Mouse (Mus musculus): ENCODE results near the gene Fmnl3.

The Fmnl3 gene

DNA sequence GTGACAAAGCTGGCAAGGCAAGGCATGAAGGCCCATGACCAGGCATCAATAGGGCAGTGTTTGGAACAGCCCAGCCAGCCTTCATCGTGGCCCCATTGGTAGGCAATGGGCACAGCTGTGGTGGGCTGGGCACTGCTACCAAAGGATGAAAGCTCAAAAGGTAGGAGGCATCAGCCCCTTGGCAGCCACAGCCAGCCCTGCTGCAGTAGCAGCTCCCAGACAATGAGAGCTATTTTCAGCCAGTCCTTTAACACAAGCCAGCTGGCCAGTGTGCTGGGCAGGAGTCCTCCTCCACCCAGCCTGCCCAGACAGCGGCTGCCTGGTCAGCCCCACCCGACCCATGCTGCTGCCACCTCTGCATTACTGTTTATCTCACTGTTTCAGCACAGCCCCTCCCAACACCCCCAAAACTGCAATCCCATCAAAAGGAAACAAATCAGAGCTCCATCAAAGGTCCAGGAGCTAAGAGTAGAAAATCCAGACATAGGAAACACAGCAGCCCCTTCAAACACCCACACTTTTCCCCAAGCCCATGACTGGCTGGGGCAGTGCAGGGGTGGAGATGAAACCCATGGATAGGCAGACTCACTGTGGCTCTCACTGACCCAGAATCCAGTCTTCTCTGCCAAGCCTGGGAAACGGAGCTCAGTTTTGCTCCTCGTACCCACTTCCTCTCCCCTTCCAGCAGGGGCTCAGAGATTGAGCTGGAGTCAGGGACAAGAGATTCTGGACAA lies 26.7 kb downstream of the Fmnl3 start:
- no peak for DNase-seq (ENCODE audit: low spot score)

DNA sequence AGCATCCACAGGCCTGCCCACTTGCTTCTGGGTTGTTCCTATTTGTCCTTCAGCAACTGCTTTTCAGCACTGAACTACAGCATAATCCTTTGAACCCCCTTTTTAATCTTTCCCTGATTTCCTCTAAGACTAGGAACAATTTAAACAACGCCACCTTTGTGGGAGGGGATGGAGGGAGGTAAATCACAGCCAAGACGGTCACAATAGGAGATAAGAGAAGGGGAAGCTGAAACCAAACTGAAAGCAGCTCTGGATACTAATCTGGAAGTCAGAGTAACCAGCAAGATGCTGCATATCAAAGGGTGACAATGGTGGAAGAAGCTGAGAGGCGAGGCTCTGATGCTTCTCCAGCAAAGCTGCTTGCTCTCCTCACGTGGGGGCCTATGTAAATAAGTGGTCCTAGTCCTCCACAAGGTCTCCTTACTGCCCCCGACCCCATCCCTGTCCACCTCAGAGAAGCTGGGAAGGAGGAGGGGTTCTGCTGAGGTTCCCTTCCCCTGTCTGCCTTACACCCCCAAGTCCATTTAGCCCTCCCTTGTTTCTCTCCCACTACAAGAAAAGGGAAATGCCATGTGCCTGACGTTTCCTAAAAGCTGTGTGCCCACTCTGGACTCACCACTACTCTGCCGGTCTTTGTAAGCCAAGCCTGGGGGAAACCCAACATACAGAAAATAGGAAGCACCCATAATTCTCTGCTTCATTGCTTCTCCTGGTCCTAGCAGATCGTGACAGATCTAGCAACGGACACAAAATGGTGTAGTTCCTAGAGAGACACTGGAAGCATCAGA lies 27.9 kb downstream of the Fmnl3 start:
- DNase-seq (ENCODE audit: low spot score) = no peak

DNA sequence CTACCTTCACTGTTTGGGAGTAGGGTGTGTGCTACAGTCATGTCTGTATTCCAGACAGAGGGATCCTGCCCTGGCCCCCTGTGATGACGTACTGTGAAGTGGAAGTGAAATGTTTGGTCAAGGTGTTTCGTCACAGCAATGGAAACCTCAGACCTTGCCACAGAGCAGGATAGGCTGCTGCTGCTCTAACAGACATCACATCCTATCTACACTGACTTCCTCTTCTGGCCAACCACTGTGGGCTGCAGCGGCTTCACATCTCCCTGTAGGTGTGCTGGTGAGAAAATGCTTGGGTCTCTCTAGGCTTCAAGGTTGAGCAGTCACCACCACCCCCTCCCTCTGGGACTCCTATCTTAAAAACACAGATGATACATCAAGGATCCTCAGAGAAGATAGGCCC lies 29.2 kb downstream of the Fmnl3 start:
- no peak for DNase-seq (ENCODE audit: low spot score)

GRCm38 (mm10) chr15:99339669-99340068 lies 30.6 kb downstream of the Fmnl3 start:
- no peak for DNase-seq (ENCODE audit: low spot score)

DNA sequence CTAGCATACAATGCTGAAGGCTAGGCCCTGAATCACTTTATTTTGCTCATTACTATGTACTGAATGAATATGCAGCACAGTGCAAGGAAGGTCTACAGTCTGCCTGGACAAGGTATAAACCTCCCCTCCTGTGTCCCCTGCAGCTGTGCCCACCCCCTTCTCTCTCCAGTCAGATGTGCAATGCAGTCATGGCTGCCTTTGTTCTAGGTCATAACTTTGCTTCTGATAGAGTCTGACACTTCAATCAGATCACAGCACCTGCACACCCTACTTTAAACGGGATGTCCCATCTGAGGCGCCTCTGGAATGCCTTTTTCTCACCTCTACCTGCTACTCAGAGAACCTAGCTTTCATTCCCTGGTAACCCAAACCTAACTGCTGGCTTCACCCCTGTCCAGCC lies 31.4 kb downstream of the Fmnl3 start:
- DNase-seq (ENCODE audit: low spot score) = no peak

GRCm38 (mm10) chr15:99335801-99336320 lies 34.4 kb downstream of the Fmnl3 start:
- DNase-seq (ENCODE audit: low spot score) = no peak

- no peak for DNase-seq (ENCODE audit: low spot score)
Measured at GRCm38 (mm10) chr15:99334500-99334899, 35.8 kb downstream of the Fmnl3 start.

DNA sequence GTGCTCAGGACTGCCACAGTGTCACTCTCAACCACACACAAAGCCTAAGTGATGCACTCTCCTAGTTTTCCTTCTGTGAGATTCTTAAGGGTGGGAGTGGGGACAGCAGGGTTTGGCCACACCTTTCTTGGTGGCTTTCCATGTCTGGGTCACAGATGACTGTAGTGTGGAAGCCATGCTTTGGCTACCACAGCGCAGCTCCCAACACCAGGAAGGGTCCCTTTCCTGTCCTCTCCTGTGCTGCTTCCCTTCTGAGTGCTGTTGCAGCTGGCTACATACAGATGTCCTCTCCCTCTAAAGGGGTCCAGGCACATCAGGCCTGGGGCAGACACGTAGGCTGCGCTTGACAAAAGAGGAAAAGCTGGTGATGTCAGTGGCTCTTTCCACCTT lies 36.6 kb downstream of the Fmnl3 start:
- DNase-seq (ENCODE audit: low spot score) = no peak

- DNase-seq (ENCODE audit: low spot score) = no peak
Measured at GRCm38 (mm10) chr15:99332921-99333675, 37.2 kb downstream of the Fmnl3 start.

DNA sequence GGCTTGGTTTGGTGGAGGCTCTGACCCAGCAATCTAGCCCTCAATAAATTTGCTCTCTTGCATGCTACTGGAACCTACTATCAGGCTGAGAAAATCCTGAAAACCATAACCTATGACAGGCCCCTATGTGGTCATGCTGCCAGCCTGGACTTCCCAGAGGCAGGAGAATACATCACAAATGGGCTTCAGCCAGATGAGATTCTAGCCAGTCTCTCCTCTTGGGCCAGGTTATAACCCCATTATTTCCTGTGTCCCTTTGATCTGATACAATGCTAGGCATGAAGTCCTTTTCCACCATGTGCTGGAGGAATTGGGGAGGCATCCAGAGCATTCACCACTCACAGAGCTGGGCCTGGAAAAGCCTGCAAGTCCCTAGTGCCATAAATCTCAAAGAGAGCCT lies 38.2 kb downstream of the Fmnl3 start:
- no peak for DNase-seq (ENCODE audit: low spot score)

DNA sequence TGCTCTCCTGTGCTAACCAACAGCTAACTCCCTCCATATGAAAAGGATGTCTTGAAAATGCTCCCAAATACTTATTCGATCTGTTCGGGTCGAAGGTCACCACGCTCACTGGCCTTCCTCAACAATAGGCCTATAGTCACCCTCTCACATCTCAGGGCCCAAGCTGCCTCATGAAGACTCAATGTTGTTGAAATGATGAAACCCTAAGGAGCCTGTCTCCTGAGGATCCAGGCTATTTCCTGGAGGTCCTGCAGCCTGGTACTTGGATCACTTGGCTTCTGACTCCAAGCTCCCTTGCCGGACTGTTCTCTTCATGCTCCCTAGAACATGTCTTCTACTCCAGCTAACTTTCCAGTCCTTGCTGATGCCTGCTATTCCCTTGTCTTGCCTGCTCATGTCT lies 38.9 kb downstream of the Fmnl3 start:
- DNase-seq (ENCODE audit: low spot score) = no peak

- no peak for DNase-seq (ENCODE audit: low spot score)
Measured at GRCm38 (mm10) chr15:99330324-99330723, 40.0 kb downstream of the Fmnl3 start.

DNA sequence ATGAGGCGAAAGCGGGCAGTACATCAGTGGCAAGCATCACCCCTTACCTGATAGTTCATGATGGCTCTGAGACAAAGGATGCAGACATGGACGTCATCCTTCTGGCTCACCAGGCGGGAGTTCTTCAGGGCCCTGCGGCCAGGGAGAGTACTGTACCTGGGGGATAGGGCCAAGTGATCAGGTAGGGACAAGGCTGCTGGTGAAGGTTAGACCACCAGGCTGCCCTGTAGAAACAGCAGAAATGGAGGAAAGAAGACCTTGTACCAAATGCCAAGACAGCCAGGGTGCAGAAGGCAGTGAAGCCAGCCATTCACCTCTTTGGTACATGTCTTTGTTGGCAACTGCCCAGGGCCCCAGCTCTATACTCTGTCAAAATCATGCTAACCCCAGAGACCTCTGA lies 42.3 kb downstream of the Fmnl3 start:
- DNase-seq (ENCODE audit: low spot score) = no peak

GRCm38 (mm10) chr15:99326959-99327358 lies 43.3 kb downstream of the Fmnl3 start:
- DNase-seq (ENCODE audit: low spot score) = no peak

- DNase-seq (ENCODE audit: low spot score) = no peak
Measured at GRCm38 (mm10) chr15:99326407-99326806, 43.9 kb downstream of the Fmnl3 start.

- DNase-seq (ENCODE audit: low spot score) = no peak
Measured at GRCm38 (mm10) chr15:99325598-99325997, 44.7 kb downstream of the Fmnl3 start.

- DNase-seq (ENCODE audit: low spot score) = no peak
Measured at GRCm38 (mm10) chr15:99324151-99324550, 46.1 kb downstream of the Fmnl3 start.

DNA sequence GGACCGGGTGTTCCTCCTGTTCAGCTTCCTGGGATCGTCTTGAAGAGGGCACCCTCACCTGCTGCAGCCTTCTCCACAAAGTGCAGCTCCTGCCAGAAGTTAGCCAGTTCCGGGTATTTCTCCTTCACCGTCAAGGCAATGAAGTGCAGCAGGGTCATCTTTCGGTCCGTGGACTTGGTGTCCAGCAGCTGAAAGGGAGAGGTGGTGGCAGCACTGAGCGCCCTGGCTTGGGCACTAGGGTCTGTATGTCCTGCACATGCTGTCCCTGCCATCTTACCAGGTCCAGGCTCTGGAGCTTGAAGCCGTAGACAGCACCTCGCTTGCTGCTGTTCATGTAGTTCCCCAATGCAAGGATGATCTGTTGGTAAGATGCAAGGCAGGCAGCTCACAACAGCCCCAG lies 49.3 kb downstream of the Fmnl3 start:
- no peak for DNase-seq (ENCODE audit: low spot score)

DNA sequence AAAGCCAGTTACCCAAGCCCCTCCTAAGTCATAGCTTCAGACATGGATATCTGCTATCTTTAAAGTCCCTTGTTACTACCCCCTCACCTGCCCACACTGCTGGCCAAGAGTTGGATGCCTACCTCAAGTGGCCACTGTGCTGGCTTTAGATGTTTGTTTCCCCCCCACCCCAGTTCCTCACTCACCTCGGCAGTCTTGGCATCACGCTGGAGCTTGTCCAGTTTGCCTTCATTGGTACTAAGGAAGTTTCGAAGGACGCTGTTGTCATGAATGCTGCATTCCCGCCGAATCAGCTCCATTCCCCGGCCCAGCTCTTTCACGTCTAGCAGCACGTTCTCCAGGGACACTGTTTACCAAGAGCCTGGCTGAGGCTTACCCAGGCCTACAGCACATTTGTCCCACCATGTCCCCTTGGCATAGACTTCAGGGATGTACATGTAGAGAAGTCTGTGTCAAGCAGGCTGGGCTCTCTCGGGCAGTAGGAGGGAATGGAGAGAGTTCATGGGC lies 50.1 kb downstream of the Fmnl3 start:
- no peak for DNase-seq (ENCODE audit: low spot score)

- no peak for DNase-seq (ENCODE audit: low spot score)
Measured at GRCm38 (mm10) chr15:99319411-99319871, 50.8 kb downstream of the Fmnl3 start.

DNA sequence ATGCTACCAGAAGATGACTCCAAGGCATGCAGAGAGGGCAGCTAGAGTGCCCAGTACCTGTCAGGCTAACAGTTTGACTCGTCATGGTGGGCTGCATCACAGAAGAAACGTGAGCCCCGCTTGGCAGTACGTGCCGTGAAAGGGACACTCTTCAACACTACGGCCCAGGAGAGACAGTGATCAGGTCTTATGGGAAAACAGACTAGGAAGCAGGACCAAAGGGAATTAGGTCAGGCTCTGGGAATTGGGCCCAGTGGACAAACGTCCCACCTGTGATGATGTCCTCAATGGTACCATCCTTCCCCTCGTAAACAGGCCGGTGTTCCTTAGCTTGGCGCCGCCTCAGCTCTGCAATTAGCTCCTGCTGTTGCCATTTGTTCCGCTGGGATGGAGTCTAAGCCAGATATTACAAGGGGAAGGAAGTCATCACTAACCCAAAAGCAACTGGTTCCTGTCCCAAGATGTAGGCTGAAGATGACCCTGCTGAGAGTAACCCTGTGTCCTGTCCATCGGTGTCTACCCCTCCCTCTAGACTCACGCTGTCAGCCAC lies 51.3 kb downstream of the Fmnl3 start:
- no peak for DNase-seq (ENCODE audit: low spot score)

GRCm38 (mm10) chr15:99318071-99318470 lies 52.2 kb downstream of the Fmnl3 start:
- DNase-seq (ENCODE audit: low spot score) = no peak

All from ovary, postnatal 10 days (tissue).